Mouse (Mus musculus): ENCODE measurements around the gene Fut9.

Gene Fut9

GRCm38 (mm10) chr4:25799476-25800283 is at the start of gene Fut9:
Fut9 (minus strand) TSS chr4:25800244.
- peak; percentile 89 for DNase-seq (ENCODE audit: low read depth, low spot score)

- peak; percentile 55 for DNase-seq (ENCODE audit: low read depth, low spot score)
These were observed 15.7 kb upstream of the Fut9 start for GRCm38 (mm10) chr4:25815783-25816182.

GRCm38 (mm10) chr4:25813340-25813739 is 13.3 kb upstream of the Fut9 start:
- no peak for DNase-seq (ENCODE audit: low read depth, low spot score)

GRCm38 (mm10) chr4:25810058-25810457 is 10.0 kb upstream of the Fut9 start:
- DNase-seq (ENCODE audit: low read depth, low spot score): no peak

GRCm38 (mm10) chr4:25801751-25802150 is 1.7 kb upstream of the Fut9 start:
- DNase-seq (ENCODE audit: low read depth, low spot score): no peak

GRCm38 (mm10) chr4:25800284-25800616 is 206 bp upstream of the Fut9 start:
- DNase-seq (ENCODE audit: low read depth, low spot score): no peak

GRCm38 (mm10) chr4:25799051-25799475 is 981 bp downstream of the Fut9 start:
- peak; percentile 53 for DNase-seq (ENCODE audit: low read depth, low spot score)

GRCm38 (mm10) chr4:25798412-25798811 is 1.6 kb downstream of the Fut9 start:
- DNase-seq (ENCODE audit: low read depth, low spot score): no peak

- DNase-seq (ENCODE audit: low read depth, low spot score): peak; percentile 88
These were observed 3.9 kb downstream of the Fut9 start for GRCm38 (mm10) chr4:25796149-25796548.

- DNase-seq (ENCODE audit: low read depth, low spot score): no peak
These were observed 14.8 kb downstream of the Fut9 start for GRCm38 (mm10) chr4:25785276-25785675.

GRCm38 (mm10) chr4:25768657-25769056 is 31.4 kb downstream of the Fut9 start:
- DNase-seq (ENCODE audit: low read depth, low spot score): no peak

GRCm38 (mm10) chr4:25763091-25763490 is 37.0 kb downstream of the Fut9 start:
- no peak for DNase-seq (ENCODE audit: low read depth, low spot score)

- DNase-seq (ENCODE audit: low read depth, low spot score): no peak
These were observed 42.0 kb downstream of the Fut9 start for GRCm38 (mm10) chr4:25757909-25758548.

- no peak for DNase-seq (ENCODE audit: low read depth, low spot score)
These were observed 58.5 kb downstream of the Fut9 start for GRCm38 (mm10) chr4:25741553-25741952.

- DNase-seq (ENCODE audit: low read depth, low spot score): no peak
These were observed 61.3 kb downstream of the Fut9 start for GRCm38 (mm10) chr4:25738782-25739181.

- DNase-seq (ENCODE audit: low read depth, low spot score): no peak
These were observed 78.5 kb downstream of the Fut9 start for GRCm38 (mm10) chr4:25721576-25721975.

- DNase-seq (ENCODE audit: low read depth, low spot score): no peak
These were observed 86.1 kb downstream of the Fut9 start for GRCm38 (mm10) chr4:25713907-25714306.

GRCm38 (mm10) chr4:25684976-25685375 is 115.1 kb downstream of the Fut9 start:
- DNase-seq (ENCODE audit: low read depth, low spot score): peak; percentile 47

GRCm38 (mm10) chr4:25664196-25664595 is 135.8 kb downstream of the Fut9 start:
- no peak for DNase-seq (ENCODE audit: low read depth, low spot score)

- no peak for DNase-seq (ENCODE audit: low read depth, low spot score)
These were observed 138.8 kb downstream of the Fut9 start for GRCm38 (mm10) chr4:25661204-25661727.

GRCm38 (mm10) chr4:25658792-25659191 is 141.3 kb downstream of the Fut9 start:
- no peak for DNase-seq (ENCODE audit: low read depth, low spot score)

- no peak for DNase-seq (ENCODE audit: low read depth, low spot score)
These were observed 148.1 kb downstream of the Fut9 start for GRCm38 (mm10) chr4:25651902-25652301.

GRCm38 (mm10) chr4:25648107-25648506 is 151.9 kb downstream of the Fut9 start:
- no peak for DNase-seq (ENCODE audit: low read depth, low spot score)
